Mouse (Mus musculus): ENCODE results near the gene Zfp106. TPM values are rescaled to one million over a fixed set of nuclear protein-coding genes. Genes with fewer than 3 reads are reported as not detected.

The Zfp106 gene
- polyA plus RNA-seq, 1 experiment from 2014 or later: 61.8 TPM

GRCm38 (mm10) chr2:120501136-120501918 lies 62.3 kb downstream of the Zfp106 start:
- no peak overlapping the region for H3K4me2 ChIP-seq
- ATAC-seq (ENCODE audit: insufficient number of reproducible peaks, insufficient read depth, low FRiP score, low TSS enrichment, low read depth): no peak
- H3K9ac ChIP-seq (replicated peaks): no peak overlapping the region
- WGBS: 46% methylated on average over 17 of the region's 17 CpGs
- no peaks in the 10 kb centered on the region for H3K9me3 ChIP-seq
- H3K36me3 ChIP-seq: peaks cover 16% of the 10 kb centered on the region
- no peaks in the 10 kb centered on the region for H3K27me3 ChIP-seq
- H3K27ac ChIP-seq: no peak overlapping the region
- H3K4me1 ChIP-seq (replicated peaks): peaks cover 12% of the 10 kb centered on the region; the same call in 1 of the 2 replicates
- no peak overlapping the region for H3K4me3 ChIP-seq (replicated peaks)

- Histone ChIP-seq H3K27me3 (no peaks in the 10 kb centered on the region), H3K4me1 (replicated peaks) (peaks cover 12% of the 10 kb centered on the region; the same call in 1 of the 2 replicates), H3K4me3 (replicated peaks) (no peak overlapping the region), H3K27ac (no peak overlapping the region), H3K9me3 (no peaks in the 10 kb centered on the region), H3K9ac (replicated peaks) (no peak overlapping the region), H3K4me2 (no peak overlapping the region), H3K36me3 (peaks cover 3% of the 10 kb centered on the region)
- WGBS: 72% methylated on average over 6 of the region's 6 CpGs
- no peak for ATAC-seq (ENCODE audit: insufficient number of reproducible peaks, insufficient read depth, low FRiP score, low TSS enrichment, low read depth)
These were observed 63.6 kb downstream of the Zfp106 start for GRCm38 (mm10) chr2:120499971-120500471.

- no peak overlapping the region for H3K4me3 ChIP-seq (replicated peaks)
- 71% methylated on average over 3 of the region's 3 CpGs for WGBS
- no peak overlapping the region for H3K9ac ChIP-seq (replicated peaks)
- peaks cover 8% of the 10 kb centered on the region; the same call in 1 of the 2 replicates for H3K4me1 ChIP-seq (replicated peaks)
- H3K36me3 ChIP-seq: no peaks in the 10 kb centered on the region
- H3K4me2 ChIP-seq: no peak overlapping the region
- H3K27me3 ChIP-seq: no peaks in the 10 kb centered on the region
- no peaks in the 10 kb centered on the region for H3K9me3 ChIP-seq
- no peak overlapping the region for H3K27ac ChIP-seq
- ATAC-seq (ENCODE audit: insufficient number of reproducible peaks, insufficient read depth, low FRiP score, low TSS enrichment, low read depth): no peak
These were observed 67.1 kb downstream of the Zfp106 start for GRCm38 (mm10) chr2:120496511-120496910.

GRCm38 (mm10) chr2:120493254-120493653 lies 70.4 kb downstream of the Zfp106 start:
- no peak overlapping the region for H3K4me2 ChIP-seq
- H3K36me3 ChIP-seq: no peaks in the 10 kb centered on the region
- H3K27me3 ChIP-seq: no peaks in the 10 kb centered on the region
- no peak overlapping the region for H3K4me3 ChIP-seq (replicated peaks)
- H3K9ac ChIP-seq (replicated peaks): no peak overlapping the region
- no peak overlapping the region for H3K27ac ChIP-seq
- WGBS: 79% methylated on average over 4 of the region's 4 CpGs
- no peak for ATAC-seq (ENCODE audit: insufficient number of reproducible peaks, insufficient read depth, low FRiP score, low TSS enrichment, low read depth)
- H3K9me3 ChIP-seq: no peaks in the 10 kb centered on the region
- H3K4me1 ChIP-seq (replicated peaks): no peaks in the 10 kb centered on the region

GRCm38 (mm10) chr2:120484241-120484640 lies 79.4 kb downstream of the Zfp106 start:
- Histone ChIP-seq H3K4me2 (no peak overlapping the region), H3K4me3 (replicated peaks) (no peak overlapping the region), H3K4me1 (replicated peaks) (peaks cover 5% of the 10 kb centered on the region; the same call in 1 of the 2 replicates), H3K9ac (replicated peaks) (no peak overlapping the region), H3K36me3 (no peaks in the 10 kb centered on the region), H3K27ac (no peak overlapping the region), H3K27me3 (no peaks in the 10 kb centered on the region), H3K9me3 (no peaks in the 10 kb centered on the region)
- WGBS: 95% methylated on average over 3 of the region's 3 CpGs
- no peak for ATAC-seq (ENCODE audit: insufficient number of reproducible peaks, insufficient read depth, low FRiP score, low TSS enrichment, low read depth)

GRCm38 (mm10) chr2:120482506-120483389 lies 80.9 kb downstream of the Zfp106 start:
- Histone ChIP-seq H3K9me3 (no peaks in the 10 kb centered on the region), H3K36me3 (no peaks in the 10 kb centered on the region), H3K4me1 (replicated peaks) (peaks cover 5% of the 10 kb centered on the region; the same call in 1 of the 2 replicates), H3K4me2 (no peak overlapping the region), H3K4me3 (replicated peaks) (no peak overlapping the region), H3K27ac (no peak overlapping the region), H3K27me3 (no peaks in the 10 kb centered on the region), H3K9ac (replicated peaks) (no peak overlapping the region)
- no peak for ATAC-seq (ENCODE audit: insufficient number of reproducible peaks, insufficient read depth, low FRiP score, low TSS enrichment, low read depth)
- WGBS: 64% methylated on average over 8 of the region's 8 CpGs

- H3K27me3 ChIP-seq: no peaks in the 10 kb centered on the region
- H3K4me2 ChIP-seq: no peak overlapping the region
- H3K9me3 ChIP-seq: no peaks in the 10 kb centered on the region
- H3K27ac ChIP-seq: no peak overlapping the region
- no peak for ATAC-seq (ENCODE audit: insufficient number of reproducible peaks, insufficient read depth, low FRiP score, low TSS enrichment, low read depth)
- H3K4me3 ChIP-seq (replicated peaks): no peak overlapping the region
- 67% methylated on average over 8 of the region's 8 CpGs for WGBS
- no peaks in the 10 kb centered on the region for H3K36me3 ChIP-seq
- peaks cover 5% of the 10 kb centered on the region; the same call in 1 of the 2 replicates for H3K4me1 ChIP-seq (replicated peaks)
- no peak overlapping the region for H3K9ac ChIP-seq (replicated peaks)
These were observed 81.7 kb downstream of the Zfp106 start for GRCm38 (mm10) chr2:120481921-120482320.

- no peaks in the 10 kb centered on the region for H3K27me3 ChIP-seq
- no peak overlapping the region for H3K4me2 ChIP-seq
- H3K27ac ChIP-seq: no peak overlapping the region
- H3K9me3 ChIP-seq: no peaks in the 10 kb centered on the region
- H3K4me3 ChIP-seq (replicated peaks): no peak overlapping the region
- no peak for ATAC-seq (ENCODE audit: insufficient number of reproducible peaks, insufficient read depth, low FRiP score, low TSS enrichment, low read depth)
- no peaks in the 10 kb centered on the region for H3K36me3 ChIP-seq
- H3K9ac ChIP-seq (replicated peaks): no peak overlapping the region
- WGBS: 62% methylated on average over 3 of the region's 3 CpGs
- H3K4me1 ChIP-seq (replicated peaks): peaks cover 5% of the 10 kb centered on the region; the same call in 1 of the 2 replicates
These were observed 85.0 kb downstream of the Zfp106 start for GRCm38 (mm10) chr2:120478600-120478999.

- ATAC-seq (ENCODE audit: insufficient number of reproducible peaks, insufficient read depth, low FRiP score, low TSS enrichment, low read depth): no peak
- no peak overlapping the region for H3K4me3 ChIP-seq (replicated peaks)
- no peaks in the 10 kb centered on the region for H3K27me3 ChIP-seq
- no peak overlapping the region for H3K27ac ChIP-seq
- H3K9ac ChIP-seq (replicated peaks): no peak overlapping the region
- no peaks in the 10 kb centered on the region for H3K9me3 ChIP-seq
- no peaks in the 10 kb centered on the region for H3K36me3 ChIP-seq
- no peaks in the 10 kb centered on the region for H3K4me1 ChIP-seq (replicated peaks)
- 82% methylated on average over 13 of the region's 13 CpGs for WGBS
- H3K4me2 ChIP-seq: no peak overlapping the region
These were observed 87.2 kb downstream of the Zfp106 start for GRCm38 (mm10) chr2:120476277-120477087.

GRCm38 (mm10) chr2:120470856-120471255 lies 92.8 kb downstream of the Zfp106 start:
- H3K4me3 ChIP-seq (replicated peaks): no peak overlapping the region
- no peak overlapping the region for H3K9ac ChIP-seq (replicated peaks)
- 83% methylated on average over 4 of the region's 4 CpGs for WGBS
- no peak overlapping the region for H3K27ac ChIP-seq
- H3K27me3 ChIP-seq: no peaks in the 10 kb centered on the region
- H3K9me3 ChIP-seq: no peaks in the 10 kb centered on the region
- no peak for ATAC-seq (ENCODE audit: insufficient number of reproducible peaks, insufficient read depth, low FRiP score, low TSS enrichment, low read depth)
- H3K4me2 ChIP-seq: no peak overlapping the region
- H3K4me1 ChIP-seq (replicated peaks): no peaks in the 10 kb centered on the region
- H3K36me3 ChIP-seq: no peaks in the 10 kb centered on the region
